Mouse (Mus musculus) erythroblast, embryonic 14.5 days (primary cell): Measurements from ENCODE around the gene Vip. TPM values are rescaled to one million over a fixed set of nuclear protein-coding genes. Genes with fewer than 3 reads are reported as not detected.

ENCODE experiments used
- H3K27me3 ChIP-seq: 2 replicates; pipeline ENCODE4 v1.6.1; 2012; ENCODE audit warnings: inconsistent platforms; ENCODE audit not compliant: control insufficient read depth
- H3K36me3 ChIP-seq: 2 replicates; pipeline ENCODE4 v1.6.1; 2012; ENCODE audit warnings: mild to moderate bottlenecking, inconsistent platforms; ENCODE audit not compliant: control insufficient read depth
- H3K4me1 ChIP-seq: 2 replicates; pipeline ENCODE4 v1.6.1; 2012; ENCODE audit warnings: inconsistent platforms; ENCODE audit not compliant: control insufficient read depth
- H3K4me3 ChIP-seq: replicated peaks from 2 replicates; pipeline ENCODE3; 2012; ENCODE audit warnings: moderate library complexity, mild to moderate bottlenecking, inconsistent platforms
- H3K9me3 ChIP-seq: 2 replicates; pipeline ENCODE4 v1.6.1; 2012; ENCODE audit warnings: low read length, inconsistent platforms, mixed read lengths; ENCODE audit not compliant: control insufficient read depth
- GATA1 ChIP-seq: IDR thresholded peaks from 2 replicates; pipeline ENCODE4 v1.6.1; 2012; ENCODE audit warnings: low read length, inconsistent platforms, mixed read lengths
- TAL1 ChIP-seq: IDR thresholded peaks from 3 replicates; pipeline ENCODE4 v1.6.1; 2012; ENCODE audit warnings: low read length, inconsistent platforms, mixed read lengths
- polyA plus RNA-seq: library from polyadenylated mRNA; stranded (reverse); fragments of >175 nt; gene quantifications from 2 replicates; pipeline ENCODE4 v1.2.3, GENCODE M21; 2012

Vip gene
- polyA plus RNA-seq: not detected in 2 replicates

GRCm38 (mm10) chr10:5639112-5639511, at the start of gene Vip:
Gene Vip (plus strand): TSS chr10:5639218.
- no peaks in the 10 kb centered on the region for H3K4me1 ChIP-seq
- no peak within 1 kb of the TSS for H3K4me3 ChIP-seq
- TF ChIP-seq TAL1 (no peak), GATA1 (no peak)
- no peaks in the 10 kb centered on the region for H3K9me3 ChIP-seq
- no peaks in the 10 kb centered on the region for H3K36me3 ChIP-seq
- no peaks in the 10 kb centered on the region for H3K27me3 ChIP-seq

GRCm38 (mm10) chr10:5591061-5591460, 48.0 kb upstream of the Vip start:
- H3K4me1 ChIP-seq: no peaks in the 10 kb centered on the region
- no peaks in the 10 kb centered on the region for H3K36me3 ChIP-seq
- TF ChIP-seq GATA1 (no peak), TAL1 (no peak)
- no peak overlapping the region for H3K4me3 ChIP-seq
- no peaks in the 10 kb centered on the region for H3K9me3 ChIP-seq
- no peaks in the 10 kb centered on the region for H3K27me3 ChIP-seq

GRCm38 (mm10) chr10:5591996-5592395, 47.0 kb upstream of the Vip start:
- Histone ChIP-seq H3K9me3 (no peaks in the 10 kb centered on the region), H3K27me3 (no peaks in the 10 kb centered on the region), H3K4me3 (no peak overlapping the region), H3K4me1 (no peaks in the 10 kb centered on the region), H3K36me3 (no peaks in the 10 kb centered on the region)
- no peak for TF ChIP-seq GATA1
- no peak for TF ChIP-seq TAL1

GRCm38 (mm10) chr10:5593464-5593863, 45.6 kb upstream of the Vip start, which contains the start of gene Myct1:
Gene Myct1 (plus strand): TSS chr10:5593775.
- Histone ChIP-seq H3K9me3 (no peaks in the 10 kb centered on the region), H3K36me3 (no peaks in the 10 kb centered on the region), H3K27me3 (no peaks in the 10 kb centered on the region), H3K4me1 (no peaks in the 10 kb centered on the region), H3K4me3 (no peak within 1 kb of the TSS)
- no peak for TF ChIP-seq GATA1

- Histone ChIP-seq H3K4me1 (no peaks in the 10 kb centered on the region), H3K27me3 (no peaks in the 10 kb centered on the region), H3K36me3 (no peaks in the 10 kb centered on the region), H3K9me3 (no peaks in the 10 kb centered on the region), H3K4me3 (no peak overlapping the region)
- TF ChIP-seq TAL1 (no peak), GATA1 (no peak)
These were observed 44.6 kb upstream of the Vip start for GRCm38 (mm10) chr10:5594457-5594856.

GRCm38 (mm10) chr10:5596559-5596958, 42.5 kb upstream of the Vip start:
- H3K9me3 ChIP-seq: no peaks in the 10 kb centered on the region
- H3K36me3 ChIP-seq: no peaks in the 10 kb centered on the region
- H3K27me3 ChIP-seq: no peaks in the 10 kb centered on the region
- no peak overlapping the region for H3K4me3 ChIP-seq
- TF ChIP-seq GATA1 (no peak), TAL1 (no peak)
- no peaks in the 10 kb centered on the region for H3K4me1 ChIP-seq

- Histone ChIP-seq H3K27me3 (no peaks in the 10 kb centered on the region), H3K36me3 (no peaks in the 10 kb centered on the region), H3K4me1 (no peaks in the 10 kb centered on the region), H3K4me3 (no peak overlapping the region), H3K9me3 (no peaks in the 10 kb centered on the region)
- TF ChIP-seq GATA1 (no peak), TAL1 (no peak)
These were observed 38.9 kb upstream of the Vip start for GRCm38 (mm10) chr10:5600123-5600522.

- Histone ChIP-seq H3K36me3 (no peaks in the 10 kb centered on the region), H3K4me3 (no peak overlapping the region), H3K27me3 (no peaks in the 10 kb centered on the region), H3K4me1 (no peaks in the 10 kb centered on the region), H3K9me3 (no peaks in the 10 kb centered on the region)
- TF ChIP-seq GATA1 (no peak), TAL1 (no peak)
These were observed 35.5 kb upstream of the Vip start for GRCm38 (mm10) chr10:5603512-5603911.

- H3K36me3 ChIP-seq: no peaks in the 10 kb centered on the region
- no peak overlapping the region for H3K4me3 ChIP-seq
- no peaks in the 10 kb centered on the region for H3K4me1 ChIP-seq
- no peak for TF ChIP-seq GATA1
- TF ChIP-seq TAL1: no peak
- H3K27me3 ChIP-seq: no peaks in the 10 kb centered on the region
- no peaks in the 10 kb centered on the region for H3K9me3 ChIP-seq
These were observed 34.6 kb upstream of the Vip start for GRCm38 (mm10) chr10:5604371-5604770.

- Histone ChIP-seq H3K27me3 (no peaks in the 10 kb centered on the region), H3K9me3 (no peaks in the 10 kb centered on the region), H3K4me1 (no peaks in the 10 kb centered on the region), H3K36me3 (no peaks in the 10 kb centered on the region), H3K4me3 (no peak overlapping the region)
- TF ChIP-seq TAL1 (no peak), GATA1 (no peak)
These were observed 30.1 kb upstream of the Vip start for GRCm38 (mm10) chr10:5608874-5609273.
